Mouse (Mus musculus) adrenal gland, adult (tissue): ENCODE measurements around the gene Cenpp.

Source experiments
- DNase-seq, 2 experiments: peaks; one replicate each; pipeline ENCODE4 v3.0.0; 2022 to 2023; ENCODE audit warnings: low spot score in 1 of 2; ENCODE audit not compliant: inconsistent age in 2 of 2

Gene Cenpp

DNA sequence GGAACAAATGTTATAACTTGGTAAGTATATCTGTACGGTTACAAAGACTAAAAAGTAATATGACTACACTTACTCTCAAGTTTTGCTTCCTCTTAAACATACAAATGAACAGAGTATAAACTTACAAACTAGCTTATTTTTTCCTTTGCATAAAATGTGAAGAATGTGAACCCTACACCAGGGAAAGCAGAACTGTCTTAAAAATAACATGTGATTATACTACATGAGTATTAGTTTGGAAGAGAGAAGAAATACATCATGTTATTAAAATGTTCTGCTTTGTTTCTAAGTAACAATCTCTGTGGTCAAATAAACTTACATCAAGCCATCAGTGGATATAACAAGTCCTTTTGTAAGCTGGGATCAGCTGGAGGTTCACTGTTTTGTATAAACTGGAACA is 113.9 kb downstream of the Cenpp start:
- DNase-seq: no peak

DNA sequence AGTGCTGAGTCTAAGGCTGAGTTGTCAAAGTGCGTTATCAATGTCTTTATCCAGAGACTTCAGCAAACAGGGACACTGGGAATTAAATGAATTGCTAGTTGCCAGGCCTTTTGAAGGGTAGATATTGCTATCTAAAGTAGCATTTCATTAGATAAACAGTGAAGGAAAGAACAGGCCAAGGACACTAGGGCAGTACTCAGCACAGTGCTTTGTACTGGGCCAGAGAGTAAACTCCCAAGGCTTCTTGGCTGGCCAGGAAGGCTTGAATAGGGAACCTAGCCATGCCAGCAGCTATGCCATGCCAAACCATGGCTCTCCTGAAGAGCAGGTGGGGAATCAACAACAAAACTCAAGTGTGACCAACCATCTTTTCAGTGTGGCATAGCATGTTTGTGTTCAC is 115.6 kb downstream of the Cenpp start:
- peak; percentile 46 to 76 for DNase-seq

DNA sequence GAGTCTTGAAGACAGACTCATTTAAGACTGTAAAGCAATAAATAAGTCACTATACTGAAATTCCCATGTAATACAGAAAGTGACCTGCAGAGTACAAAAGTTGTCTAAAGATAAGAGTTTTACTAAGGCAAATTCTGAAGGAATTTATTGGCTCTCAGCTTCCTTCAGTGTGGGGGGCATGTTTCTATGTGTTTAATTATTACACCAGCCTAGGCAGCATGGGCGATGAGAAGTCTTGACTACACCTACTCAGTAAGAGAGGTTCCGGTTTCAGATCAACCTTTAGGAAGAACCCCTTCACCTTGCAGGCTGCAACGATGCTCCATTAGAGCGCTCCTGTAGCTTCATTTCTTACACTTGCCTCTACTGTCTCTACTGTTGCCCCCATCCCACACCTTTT is 121.9 kb downstream of the Cenpp start:
- no peak for DNase-seq

DNA sequence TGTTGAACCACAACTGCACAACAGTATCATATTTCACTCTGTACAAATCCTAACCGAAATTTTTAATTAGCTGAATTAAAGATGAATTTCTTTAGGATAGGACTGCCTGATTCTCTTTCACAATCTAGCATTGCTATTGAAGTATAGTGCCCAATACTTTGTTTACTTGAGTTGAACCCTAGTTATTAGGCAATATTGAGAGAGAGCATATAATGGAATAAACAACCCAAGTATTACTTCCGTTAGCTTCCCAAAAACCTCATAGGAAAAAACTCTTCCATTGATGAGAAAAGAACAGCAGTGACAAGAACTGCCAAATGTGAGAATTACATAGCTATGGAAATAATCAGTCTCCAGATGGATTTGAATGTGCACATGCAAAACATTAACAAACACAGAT is 126.3 kb downstream of the Cenpp start:
- no peak for DNase-seq

DNA sequence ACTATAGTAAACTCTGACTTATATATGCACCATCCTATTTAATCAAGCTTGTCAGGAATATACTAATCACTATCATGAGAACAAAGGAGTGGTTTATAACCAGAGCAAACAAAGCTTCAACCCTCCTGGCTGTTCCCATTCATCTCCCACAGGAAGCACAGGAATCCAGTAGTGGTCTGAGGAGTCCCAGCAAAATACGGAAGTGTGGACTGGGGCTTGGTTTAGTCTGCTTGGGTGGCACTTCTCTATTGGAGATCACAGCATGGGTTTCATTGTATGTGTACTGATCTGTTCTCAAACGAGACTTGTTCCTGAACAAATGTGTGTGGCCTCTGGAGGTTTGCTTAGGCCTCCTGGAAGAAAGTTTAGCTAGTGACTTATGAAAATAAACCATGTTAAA is 133.8 kb downstream of the Cenpp start:
- no peak for DNase-seq

DNA sequence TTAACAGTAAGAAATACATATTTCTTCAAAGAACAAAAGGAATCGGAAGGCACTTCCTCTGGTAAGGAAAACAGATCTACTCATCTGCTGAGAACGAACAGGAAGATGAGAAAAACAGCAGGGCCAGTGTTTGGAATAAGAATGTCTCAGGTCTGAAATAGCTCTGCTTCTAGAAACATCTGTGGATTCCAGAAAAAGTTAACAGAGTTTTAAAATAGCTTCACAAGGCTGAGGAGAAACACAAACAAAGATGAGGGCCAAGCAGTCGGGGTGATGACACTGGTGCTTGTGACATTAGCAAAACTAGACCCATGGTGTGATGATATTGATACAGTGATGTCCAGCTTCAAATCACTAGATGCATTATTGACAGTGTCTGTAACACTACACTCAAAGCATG is 145.4 kb downstream of the Cenpp start:
- DNase-seq: no peak

DNA sequence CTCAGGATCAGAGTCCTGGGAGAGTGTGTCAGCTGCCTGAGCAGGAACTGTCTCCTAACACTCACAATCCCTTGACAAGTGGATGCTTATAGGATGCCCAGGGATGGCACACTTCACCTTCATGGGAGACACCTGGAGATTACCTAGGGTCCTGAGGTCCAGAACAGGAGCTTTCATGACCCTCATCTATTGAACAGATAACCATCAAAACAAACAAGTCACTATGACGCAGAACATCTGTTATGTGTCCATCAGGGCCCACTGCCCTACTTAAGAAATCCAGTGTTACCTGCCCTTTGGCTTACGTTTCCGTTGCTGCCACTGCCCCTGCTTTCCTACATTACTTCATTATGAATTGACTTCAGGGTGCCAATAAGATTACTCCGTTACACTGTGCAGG is 146.8 kb downstream of the Cenpp start:
- no peak for DNase-seq

DNA sequence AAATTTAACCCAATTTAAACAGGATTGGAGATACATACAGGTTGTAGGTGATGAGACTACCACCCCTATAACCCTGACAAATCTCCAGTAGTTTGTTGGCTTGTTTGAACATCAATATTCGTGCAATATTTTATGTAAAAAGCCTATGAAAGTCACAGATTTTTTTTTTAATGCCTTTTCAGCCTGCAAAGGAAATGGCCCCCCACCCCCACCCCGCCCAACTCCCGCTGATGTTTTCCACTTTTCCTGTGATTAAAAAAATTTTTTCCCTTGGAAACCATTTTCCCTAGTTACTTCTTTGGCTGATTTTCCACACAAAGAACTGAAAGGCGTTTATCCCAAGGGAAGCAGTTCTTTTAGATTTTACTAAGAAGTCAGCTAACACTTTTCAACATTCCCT is 148.1 kb downstream of the Cenpp start, which contains the start of gene Ecm2:
Gene Ecm2, plus strand, starts transcription at position 301 of the 400 bp plus-strand sequence.
- DNase-seq: no peak

DNA sequence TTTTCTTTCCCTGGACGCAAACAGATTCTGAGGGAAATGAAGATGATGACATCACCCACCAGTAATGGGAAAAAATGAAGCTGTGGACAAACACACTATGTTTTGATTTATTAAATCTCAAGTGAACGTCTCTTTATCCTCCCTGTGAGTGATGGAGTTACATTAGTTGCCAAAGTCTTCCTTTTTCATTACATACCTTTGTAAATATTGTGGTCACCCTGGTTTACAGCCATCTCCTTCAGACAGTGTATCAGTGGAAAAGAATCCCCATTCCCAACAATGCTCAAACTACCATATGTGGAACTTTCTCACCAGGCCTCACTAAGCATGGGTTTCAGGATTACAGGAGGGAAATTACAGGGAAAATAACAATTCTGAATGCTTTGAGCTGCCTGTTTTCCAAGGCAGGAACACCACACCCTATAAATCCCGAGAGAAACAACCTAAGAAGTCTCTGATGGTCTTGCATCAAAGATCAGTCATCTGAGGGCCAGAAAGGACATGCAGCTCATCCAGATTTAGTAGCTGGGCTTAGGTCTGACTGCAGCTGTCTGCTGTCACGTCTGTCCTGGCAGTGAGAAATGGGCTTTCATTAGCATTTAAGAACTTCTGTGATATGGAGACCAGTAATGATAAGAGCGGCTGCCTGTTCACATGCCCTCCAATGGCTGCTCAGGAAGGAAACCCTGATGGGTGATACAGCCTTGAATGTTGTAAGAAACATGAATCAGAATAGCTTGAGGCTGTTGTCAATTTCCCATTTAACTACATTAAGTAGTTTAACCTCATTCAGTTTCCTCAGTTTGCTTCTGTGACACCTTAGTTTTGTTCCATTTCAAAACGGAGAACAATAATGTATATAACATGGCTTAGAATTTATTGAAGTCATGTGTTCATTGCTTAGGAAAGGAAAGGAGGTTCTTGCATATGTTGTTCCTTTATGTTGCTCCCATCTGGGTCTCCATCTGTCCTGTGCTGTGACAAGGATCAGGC is 159.9 kb downstream of the Cenpp start, which contains the start of gene Tes3-ps:
Gene Tes3-ps, plus strand, starts transcription at position 943 of the 993 bp plus-strand sequence.
- peak in 1 of 2 experiments; percentile 37 for DNase-seq

DNA sequence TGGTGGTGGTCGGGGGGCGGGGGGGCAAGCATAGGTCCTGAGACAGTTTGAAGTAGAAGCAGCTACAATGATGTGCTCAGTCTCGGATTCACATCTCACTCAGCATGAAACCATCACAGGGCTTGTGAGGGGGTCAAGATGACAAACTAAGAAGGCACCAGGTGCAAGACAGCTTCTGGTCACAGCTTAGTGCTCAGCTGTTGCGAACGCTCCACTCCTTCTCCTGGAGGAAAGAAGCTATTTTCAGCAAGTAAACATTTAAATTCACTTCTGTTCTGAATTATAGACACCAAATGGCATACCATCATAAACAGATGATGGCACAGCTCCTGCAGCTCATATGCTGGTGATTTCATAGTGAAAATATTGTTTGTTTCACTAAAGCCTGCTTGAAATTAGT is 167.2 kb downstream of the Cenpp start:
- no peak for DNase-seq

DNA sequence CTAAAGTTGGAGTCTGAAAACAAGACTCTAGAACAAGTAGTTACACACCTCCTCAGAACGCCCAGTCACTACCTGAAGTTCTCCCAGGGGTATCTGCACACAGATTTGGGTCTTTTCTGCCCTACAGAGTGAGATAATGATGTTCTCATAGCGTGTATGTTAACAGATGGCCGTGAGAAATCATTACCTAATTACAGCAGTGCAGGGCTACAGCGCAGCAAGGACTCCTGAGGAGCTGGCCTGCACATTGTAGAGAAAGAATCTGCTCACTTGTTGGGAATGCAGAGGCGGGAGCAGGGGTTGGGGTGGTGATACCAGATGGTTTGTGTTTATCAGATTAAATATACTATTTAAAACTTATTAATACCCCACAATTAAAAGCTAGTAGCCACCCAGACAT is 172.0 kb downstream of the Cenpp start:
- DNase-seq: peak in 1 of 2 experiments; percentile 76

DNA sequence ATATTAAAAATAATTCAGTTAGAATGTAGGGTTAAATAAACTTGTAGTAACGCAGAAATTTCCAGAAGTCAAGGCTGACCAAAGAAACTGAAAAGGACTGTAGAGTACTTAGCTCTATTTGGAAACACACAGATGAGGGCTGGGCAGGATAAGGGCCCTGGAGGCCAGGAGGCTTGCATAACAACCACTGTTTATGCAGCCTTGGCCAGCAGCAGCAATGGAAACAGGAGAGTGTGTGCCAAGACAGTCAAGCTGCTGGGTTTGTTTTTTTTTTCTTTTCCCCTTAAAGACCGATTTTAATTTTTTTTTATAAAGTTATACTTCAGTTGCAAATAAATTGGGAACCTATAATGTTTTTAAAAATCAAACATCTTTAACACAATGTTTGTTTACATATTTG is 172.5 kb downstream of the Cenpp start:
- DNase-seq: peak; percentile 82 to 94

DNA sequence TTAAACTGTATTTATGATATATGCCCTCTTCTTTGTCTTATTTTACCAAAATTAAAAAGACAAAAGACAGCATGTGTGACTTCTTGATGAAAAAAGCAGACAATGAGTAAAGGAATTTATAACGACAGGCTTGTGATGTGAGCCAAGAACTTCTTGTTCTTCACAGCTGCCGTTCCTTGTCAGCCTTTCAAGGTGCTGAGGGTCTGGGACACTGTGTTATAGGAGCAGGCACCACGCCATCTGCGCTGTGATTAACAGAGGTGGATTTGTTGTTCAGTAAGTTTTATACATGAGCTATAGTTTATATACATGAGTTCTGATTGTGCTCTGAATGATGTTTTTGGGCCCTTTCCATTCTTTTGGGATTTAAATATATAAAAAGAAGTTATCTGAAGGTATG is 173.2 kb downstream of the Cenpp start:
- peak; percentile 44 to 64 for DNase-seq

DNA sequence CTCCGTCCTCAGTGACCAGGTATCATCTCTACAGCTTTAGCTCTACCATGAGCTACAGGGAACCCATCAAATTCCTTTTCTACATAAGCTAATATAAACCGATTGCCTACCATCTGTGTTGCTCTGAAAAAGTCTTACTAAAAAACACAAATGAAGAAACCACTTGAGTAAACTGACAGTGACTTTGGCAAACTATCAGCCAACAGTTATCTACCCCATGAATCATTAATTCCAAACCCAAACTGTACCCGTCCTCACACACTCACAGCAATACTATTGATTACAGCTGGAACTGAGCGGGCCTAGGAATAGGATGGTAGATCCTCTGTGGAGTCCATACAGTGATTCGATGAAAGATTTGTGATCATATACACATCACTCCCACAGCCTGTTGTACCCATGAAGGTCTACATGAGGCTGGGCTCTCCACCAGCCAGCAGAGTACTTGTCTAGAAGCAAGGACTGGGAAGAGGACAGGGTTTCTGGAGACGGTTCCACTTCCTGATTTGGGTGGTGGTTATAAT is 173.7 kb downstream of the Cenpp start:
- DNase-seq: peak in 1 of 2 experiments; percentile 55

DNA sequence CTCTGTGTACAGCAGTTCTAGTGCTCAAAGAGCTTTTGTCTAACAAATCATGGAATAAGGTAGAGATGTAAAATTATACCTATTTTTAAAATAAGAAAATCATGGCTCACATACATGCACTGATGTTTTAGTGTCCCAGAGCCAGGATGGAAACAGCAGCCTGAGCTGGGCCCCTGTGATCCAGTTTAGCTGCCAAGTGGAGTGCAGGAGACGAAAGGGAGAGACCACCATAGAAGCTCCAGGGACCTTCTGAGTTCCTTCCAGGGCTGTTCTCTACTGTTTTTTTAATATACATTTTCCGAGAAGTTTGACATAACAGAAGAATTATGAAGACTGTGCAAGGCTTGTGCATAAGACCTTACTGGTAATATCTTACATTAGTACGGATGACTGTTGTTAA is 174.7 kb downstream of the Cenpp start:
- no peak for DNase-seq

DNA sequence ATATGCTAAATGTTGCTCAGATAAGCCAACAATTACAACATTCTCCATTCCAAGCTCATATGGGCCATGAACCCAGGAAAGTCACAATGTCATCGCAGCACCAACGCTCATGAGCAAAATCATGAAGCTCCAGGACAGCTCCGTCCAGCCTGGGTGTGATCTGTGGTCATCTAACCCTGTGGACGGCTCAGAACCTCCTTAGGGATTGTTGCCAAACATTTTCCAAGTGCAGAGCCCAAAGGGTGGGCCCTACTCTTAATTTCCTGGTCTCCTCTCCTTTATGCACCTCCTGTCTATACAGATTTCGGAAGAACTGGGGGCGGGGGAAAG is 179.9 kb downstream of the Cenpp start:
- DNase-seq: peak in 1 of 2 experiments; percentile 38

DNA sequence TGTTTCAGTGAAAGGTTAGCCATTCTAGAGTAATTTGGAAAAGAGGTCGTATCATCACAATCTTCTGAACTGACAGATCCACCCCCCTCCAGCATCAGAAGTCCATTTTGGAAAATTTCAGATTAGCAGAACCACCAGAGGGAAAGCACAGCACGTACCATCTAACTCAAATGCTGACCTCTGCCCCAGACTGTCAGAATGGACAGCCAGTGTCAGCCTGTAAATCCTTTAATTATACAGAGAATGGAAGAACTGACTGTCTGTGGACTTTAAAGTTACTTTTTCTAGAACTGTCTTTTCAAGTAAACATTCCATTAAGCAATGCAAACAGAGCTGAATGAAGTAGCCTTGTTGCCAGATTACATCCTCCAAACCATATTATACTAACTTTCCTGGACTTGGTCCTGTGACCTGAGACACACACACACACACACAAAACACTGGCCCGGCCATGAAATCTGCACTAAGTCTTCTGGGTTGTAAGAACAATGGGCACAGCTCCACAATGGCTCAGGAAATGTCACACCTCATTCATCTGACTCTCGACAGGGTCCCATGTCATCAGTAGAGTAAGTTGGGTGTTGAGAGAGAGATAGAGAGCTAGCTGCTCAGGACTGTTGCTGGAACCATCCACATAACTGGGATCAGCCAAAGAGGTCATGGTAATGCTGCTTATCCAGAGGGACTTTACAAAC is 180.5 kb downstream of the Cenpp start:
- DNase-seq: no peak

DNA sequence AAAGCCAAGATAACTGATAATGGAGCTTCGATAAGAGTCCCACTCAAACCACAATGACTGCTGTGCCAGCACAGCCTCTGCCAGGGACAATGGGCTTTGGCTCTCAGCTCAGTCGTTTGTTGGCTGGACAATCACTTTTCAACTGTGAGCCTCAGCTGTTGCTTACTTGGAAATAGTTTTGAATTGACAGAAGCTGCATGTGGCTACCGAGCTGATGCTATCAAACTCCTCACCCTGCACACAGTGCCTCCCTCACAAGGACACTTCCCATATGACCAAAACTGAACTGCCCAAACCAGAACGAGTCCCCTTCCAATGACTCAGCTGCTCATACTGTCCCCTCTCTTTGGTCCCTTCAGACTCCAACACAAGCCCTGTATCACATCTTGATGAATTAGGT is 181.8 kb downstream of the Cenpp start:
- DNase-seq: no peak

DNA sequence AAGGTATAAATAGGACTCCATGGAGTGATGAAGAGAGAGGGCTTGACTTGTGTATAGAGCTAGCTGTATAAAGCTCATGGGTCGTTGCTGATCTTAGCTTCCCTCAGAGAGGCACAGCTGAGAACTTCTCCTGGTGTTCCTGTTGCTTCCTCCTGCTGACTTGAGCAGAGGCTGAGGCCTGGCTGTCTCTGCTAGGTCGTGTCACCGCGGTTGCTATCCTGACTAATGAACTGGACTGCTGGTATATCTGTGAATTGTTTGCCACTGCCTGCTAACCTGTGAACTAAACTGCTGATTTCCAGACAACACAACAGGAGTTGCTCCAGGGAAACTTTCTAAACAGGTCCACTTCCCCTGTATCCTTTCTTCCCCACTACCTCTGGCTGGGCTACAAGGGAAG is 182.3 kb downstream of the Cenpp start:
- DNase-seq: peak in 1 of 2 experiments; percentile 62

DNA sequence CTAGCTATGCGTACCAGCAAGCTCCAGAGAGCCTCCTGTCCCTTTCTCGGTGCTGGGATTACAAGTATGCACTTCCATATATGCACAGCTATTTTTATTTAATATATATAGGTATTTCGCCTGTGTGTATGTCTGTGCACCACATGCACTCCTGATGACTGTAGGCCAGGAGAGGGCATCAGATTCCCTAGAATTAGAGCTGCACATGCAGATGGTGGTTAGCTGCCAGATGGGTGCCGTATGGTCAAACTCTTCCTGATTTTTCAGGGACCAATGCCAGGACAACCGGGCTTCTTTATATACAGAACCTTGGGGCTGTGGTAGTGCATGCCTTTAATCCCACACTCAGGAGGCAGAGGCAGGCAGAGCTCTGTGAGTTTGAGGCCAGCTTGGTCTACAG is 183.6 kb downstream of the Cenpp start:
- DNase-seq: no peak

DNA sequence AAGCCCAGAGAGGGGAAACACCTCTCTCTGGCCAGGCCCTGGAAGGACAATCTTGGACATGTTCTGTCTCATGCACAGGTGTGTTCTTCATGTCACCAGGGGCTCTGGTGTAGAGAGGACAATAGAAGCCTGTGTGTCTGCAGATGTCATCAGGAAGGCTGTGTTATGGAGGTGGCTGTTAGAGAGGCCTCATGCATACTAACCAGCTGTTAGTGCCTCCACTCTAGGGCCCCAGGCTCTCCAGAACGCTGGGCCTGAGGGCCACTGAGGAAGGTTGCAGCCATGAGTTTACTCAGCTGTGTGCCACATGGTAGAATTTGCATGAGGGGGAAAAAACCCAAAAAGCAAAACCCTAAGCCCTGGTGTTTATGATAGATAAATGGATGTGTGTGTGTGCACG is 185.0 kb downstream of the Cenpp start:
- no peak for DNase-seq
